Mouse (Mus musculus) lung, postnatal 36 days (tissue): ENCODE results near the gene Fam162b.

ENCODE experiments used
- DNase-seq: peaks from one replicate; pipeline ENCODE4 v3.0.0; 2022; ENCODE audit warnings: mixed read lengths

Fam162b gene

GRCm38 (mm10) chr10:51590139-51590574 is at the start of gene Fam162b:
Fam162b (minus strand) TSS chr10:51590517.
- peak; percentile 4 for DNase-seq

- DNase-seq, result peak; percentile 26
Measured at GRCm38 (mm10) chr10:51631411-51632136, 41.3 kb upstream of the Fam162b start, which contains the start of gene Gprc6a. Gprc6a (minus strand) TSS chr10:51631461.

- no peak for DNase-seq
Measured at GRCm38 (mm10) chr10:51621193-51621592, 30.9 kb upstream of the Fam162b start.

GRCm38 (mm10) chr10:51620126-51620525 is 29.8 kb upstream of the Fam162b start:
- no peak for DNase-seq

GRCm38 (mm10) chr10:51618538-51618937 is 28.2 kb upstream of the Fam162b start:
- DNase-seq, result no peak

GRCm38 (mm10) chr10:51614826-51615590 is 24.7 kb upstream of the Fam162b start:
- DNase-seq, result no peak

GRCm38 (mm10) chr10:51613421-51613820 is 23.1 kb upstream of the Fam162b start:
- DNase-seq, result no peak

- peak; percentile 4 for DNase-seq
Measured at GRCm38 (mm10) chr10:51611969-51612682, 21.8 kb upstream of the Fam162b start.

GRCm38 (mm10) chr10:51609741-51610425 is 19.6 kb upstream of the Fam162b start:
- no peak for DNase-seq

- peak; percentile 47 for DNase-seq
Measured at GRCm38 (mm10) chr10:51596928-51597635, 6.8 kb upstream of the Fam162b start.

- peak; percentile 82 for DNase-seq
Measured at GRCm38 (mm10) chr10:51595001-51595931, 4.9 kb upstream of the Fam162b start.

- no peak for DNase-seq
Measured at GRCm38 (mm10) chr10:51591574-51591973, 1.3 kb upstream of the Fam162b start.

GRCm38 (mm10) chr10:51584919-51585318 is 5.4 kb downstream of the Fam162b start:
- DNase-seq, result peak; percentile 73

GRCm38 (mm10) chr10:51584378-51584777 is 5.9 kb downstream of the Fam162b start:
- peak; percentile 18 for DNase-seq

GRCm38 (mm10) chr10:51571225-51571996 is 18.9 kb downstream of the Fam162b start:
- DNase-seq, result peak; percentile 34

- no peak for DNase-seq
Measured at GRCm38 (mm10) chr10:51556005-51556404, 34.3 kb downstream of the Fam162b start.

- DNase-seq, result peak; percentile 91
Measured at GRCm38 (mm10) chr10:51553348-51554123, 36.8 kb downstream of the Fam162b start.
